Mouse (Mus musculus) intestine, postnatal 0 days (tissue): ENCODE measurements around the gene Rxra. TPM values are rescaled to one million over a fixed set of nuclear protein-coding genes. Genes with fewer than 3 reads are reported as not detected.

Experiments used
- ATAC-seq: fragments of 200-750 bp; cut with Nextera tagmentation; 2 replicates; pipeline ENCODE4 v1.8.0; 2017; ENCODE audit warnings: mild to moderate bottlenecking, moderate TSS enrichment, moderate library complexity
- H3K27ac ChIP-seq: fragments of 300-500 bp; sonication (generic); 2 replicates; pipeline ENCODE4 v1.5.1; 2014; ENCODE audit warnings: mild to moderate bottlenecking, low read depth, low read length, moderate library complexity
- H3K27me3 ChIP-seq: fragments of 300-500 bp; sonication (generic); replicated peaks from 2 replicates; pipeline ENCODE4 v1.6.1; 2014; ENCODE audit warnings: low read length, mixed read lengths; ENCODE audit not compliant: control insufficient read depth, insufficient read depth
- H3K36me3 ChIP-seq: fragments of 300-500 bp; sonication (generic); 2 replicates; pipeline ENCODE4 v1.6.1; 2014; ENCODE audit warnings: mild to moderate bottlenecking, moderate library complexity; ENCODE audit not compliant: control insufficient read depth, insufficient read depth
- H3K4me1 ChIP-seq: fragments of 300-500 bp; sonication (generic); replicated peaks from 2 replicates; pipeline ENCODE4 v1.6.1; 2014; ENCODE audit warnings: antibody characterized with exemption, low read length, mixed read lengths; ENCODE audit not compliant: control insufficient read depth, insufficient read depth
- H3K4me2 ChIP-seq: fragments of 300-500 bp; sonication (generic); replicated peaks from 2 replicates; pipeline ENCODE4 v1.6.1; 2014; ENCODE audit warnings: low read depth, mild to moderate bottlenecking, moderate library complexity
- H3K4me3 ChIP-seq: fragments of 300-500 bp; sonication (generic); 2 replicates; pipeline ENCODE4 v1.5.1; 2014; ENCODE audit warnings: low read depth, low read length
- H3K9ac ChIP-seq: fragments of 300-500 bp; sonication (generic); 2 replicates; pipeline ENCODE4 v1.6.1; 2014; ENCODE audit warnings: mild to moderate bottlenecking, low read depth, low read length
- H3K9me3 ChIP-seq: fragments of 300-500 bp; sonication (generic); 2 replicates; pipeline ENCODE4 v1.6.1; 2016; ENCODE audit warnings: mixed run types; ENCODE audit not compliant: control insufficient read depth
- CTCF ChIP-seq: sonication (generic); IDR thresholded peaks from 2 replicates; pipeline ENCODE4 v1.5.1; 2016; ENCODE audit warnings: low read depth, mild to moderate bottlenecking, control low read depth, antibody characterized with exemption, moderate library complexity
- WGBS: fragments of 180-500 bp; shearing (Covaris S2); extraction: QIAGEN DNeasy Blood & Tissue Kit; methylation state at CpG from one replicate; pipeline ENCODE4 v1.1.7; 2014; 5-methylcytosine and 5-hydroxymethylcytosine counted together
- polyA plus RNA-seq: library from polyadenylated mRNA; unstranded; fragments of >200 nt; fragmentation: Nextera tagmentation; extraction: Ambion mirVana; gene quantifications from 2 replicates; pipeline ENCODE4 v1.2.1, GENCODE M21; 2015

Rxra gene
- polyA plus RNA-seq, 1 experiment from 2014 or later = 9.0 TPM

GRCm38 (mm10) chr2:27750399-27751134 lies 74.3 kb downstream of the Rxra start:
- no peak for ATAC-seq
- Histone ChIP-seq H3K27me3 (no peaks in the 10 kb centered on the region), H3K36me3 (peaks cover 89% of the 10 kb centered on the region), H3K27ac (no peak overlapping the region), H3K9me3 (no peaks in the 10 kb centered on the region), H3K9ac (no peak overlapping the region), H3K4me1 (peaks cover 3% of the 10 kb centered on the region; the same call in 1 of the 2 replicates), H3K4me2 (no peak overlapping the region), H3K4me3 (no peak overlapping the region)
- TF ChIP-seq CTCF = peak; percentile 33; the same call in 1 of the 2 replicates
- 61% methylated on average over 12 of the region's 12 CpGs for WGBS

DNA sequence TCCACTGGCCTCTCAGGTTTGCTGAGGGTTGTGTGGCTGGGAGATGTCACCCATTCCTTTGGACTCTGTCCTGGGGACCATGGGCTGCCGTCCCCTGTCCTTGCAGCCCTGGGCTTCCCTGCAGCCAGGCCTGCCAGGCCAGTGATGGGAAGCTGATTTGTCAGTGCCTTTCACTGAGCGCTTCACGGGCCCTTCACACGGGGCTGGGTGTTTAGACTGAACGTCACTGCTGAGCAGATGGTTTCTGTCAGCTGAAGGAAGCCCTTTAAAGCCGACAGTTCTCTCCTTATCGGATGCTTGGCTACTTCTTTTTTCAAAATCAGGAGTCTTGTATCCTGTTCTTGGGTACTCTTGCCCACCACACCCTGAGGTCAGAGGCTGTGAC lies 74.9 kb downstream of the Rxra start:
- Histone ChIP-seq H3K4me3 (no peak overlapping the region), H3K9me3 (no peaks in the 10 kb centered on the region), H3K9ac (no peak overlapping the region), H3K36me3 (peaks cover 88% of the 10 kb centered on the region), H3K27ac (no peak overlapping the region), H3K27me3 (no peaks in the 10 kb centered on the region), H3K4me1 (no peaks in the 10 kb centered on the region; the same call in 1 of the 2 replicates), H3K4me2 (no peak overlapping the region)
- 60% methylated on average over 7 of the region's 7 CpGs for WGBS
- no peak for TF ChIP-seq CTCF
- ATAC-seq = no peak

- Histone ChIP-seq H3K4me3 (no peak overlapping the region), H3K27ac (no peak overlapping the region), H3K9ac (no peak overlapping the region), H3K4me1 (no peaks in the 10 kb centered on the region; the same call in 1 of the 2 replicates), H3K27me3 (no peaks in the 10 kb centered on the region), H3K36me3 (peaks cover 90% of the 10 kb centered on the region), H3K9me3 (no peaks in the 10 kb centered on the region), H3K4me2 (no peak overlapping the region)
- WGBS = 75% methylated on average over 4 of the region's 4 CpGs
- TF ChIP-seq CTCF = no peak
- ATAC-seq = no peak
Measured at GRCm38 (mm10) chr2:27751803-27752202, 75.6 kb downstream of the Rxra start.

DNA sequence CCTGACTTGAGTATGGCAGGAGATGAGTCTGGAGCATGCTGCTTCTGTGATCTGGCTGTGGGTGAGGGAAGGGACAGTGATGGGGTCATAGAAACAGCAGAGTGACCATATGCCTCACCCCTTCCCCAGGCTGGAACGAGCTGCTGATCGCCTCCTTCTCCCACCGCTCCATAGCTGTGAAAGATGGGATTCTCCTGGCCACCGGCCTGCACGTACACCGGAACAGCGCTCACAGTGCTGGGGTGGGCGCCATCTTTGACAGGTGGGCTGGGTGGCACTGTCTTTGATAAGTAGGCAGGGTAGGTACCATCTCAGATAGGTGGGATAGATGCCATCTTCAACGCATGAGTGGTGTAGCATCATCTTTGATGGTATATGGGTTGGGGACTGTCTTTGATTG lies 77.9 kb downstream of the Rxra start:
- Histone ChIP-seq H3K27ac (no peak overlapping the region), H3K4me1 (no peaks in the 10 kb centered on the region; the same call in none of the 2 replicates), H3K4me2 (no peak overlapping the region), H3K27me3 (no peaks in the 10 kb centered on the region), H3K9me3 (no peaks in the 10 kb centered on the region), H3K9ac (no peak overlapping the region), H3K36me3 (peaks cover 80% of the 10 kb centered on the region), H3K4me3 (no peak overlapping the region)
- ATAC-seq = no peak
- WGBS = 96% methylated on average over 9 of the region's 9 CpGs
- TF ChIP-seq CTCF = no peak

GRCm38 (mm10) chr2:27755986-27756641 lies 79.9 kb downstream of the Rxra start:
- TF ChIP-seq CTCF = no peak
- no peak overlapping the region for H3K4me3 ChIP-seq

More at GRCm38 (mm10) chr2:27755986-27756641, 79.9 kb downstream of the Rxra start:
- Histone ChIP-seq H3K4me2 (no peak overlapping the region), H3K4me1 (no peaks in the 10 kb centered on the region; the same call in 1 of the 2 replicates), H3K36me3 (peaks cover 80% of the 10 kb centered on the region), H3K9me3 (no peaks in the 10 kb centered on the region), H3K27me3 (no peaks in the 10 kb centered on the region), H3K9ac (no peak overlapping the region), H3K27ac (no peak overlapping the region)
- WGBS = 83% methylated on average over 13 of the region's 13 CpGs
- no peak for ATAC-seq
